Mouse (Mus musculus) limb, embryonic 13.5 days (tissue): ENCODE measurements around the gene Dynlt1b. TPM values are rescaled to one million over a fixed set of nuclear protein-coding genes. Genes with fewer than 3 reads are reported as not detected.
"Not testable (repeated sequence)": the region's sequence is repeated elsewhere in the genome, so short reads cannot be mapped to it uniquely, and the experiment has no call there.

ENCODE experiments used
- ATAC-seq: fragments of 200-750 bp; cut with Nextera tagmentation; 2 replicates; pipeline ENCODE4 v1.8.0; 2017; ENCODE audit warnings: low read depth, moderate number of reproducible peaks, moderate TSS enrichment; ENCODE audit not compliant: low FRiP score
- H3K27ac ChIP-seq: fragments of 300-500 bp; sonication (generic); 2 replicates; pipeline ENCODE4 v1.5.1; 2015; ENCODE audit warnings: inconsistent platforms, mild to moderate bottlenecking, moderate library complexity
- H3K27me3 ChIP-seq: fragments of 300-500 bp; sonication (generic); 2 replicates; pipeline ENCODE4 v1.6.1; 2015; ENCODE audit warnings: mild to moderate bottlenecking, inconsistent platforms
- H3K36me3 ChIP-seq: fragments of 300-500 bp; sonication (generic); 2 replicates; pipeline ENCODE4 v1.6.1; 2015; ENCODE audit warnings: inconsistent platforms, mild to moderate bottlenecking, moderate library complexity
- H3K4me1 ChIP-seq: fragments of 300-500 bp; sonication (generic); 2 replicates; pipeline ENCODE4 v1.6.1; 2015; ENCODE audit warnings: inconsistent platforms
- H3K4me2 ChIP-seq: fragments of 300-500 bp; sonication (generic); replicated peaks from 2 replicates; pipeline ENCODE4 v1.6.1; 2015; ENCODE audit warnings: inconsistent platforms, mild to moderate bottlenecking, moderate library complexity
- H3K4me3 ChIP-seq: fragments of 300-500 bp; sonication (generic); 2 replicates; pipeline ENCODE4 v1.5.1; 2015; ENCODE audit warnings: moderate library complexity, mild to moderate bottlenecking, inconsistent platforms
- H3K9ac ChIP-seq: fragments of 300-500 bp; sonication (generic); 2 replicates; pipeline ENCODE4 v1.6.1; 2015; ENCODE audit warnings: mild to moderate bottlenecking, inconsistent platforms
- H3K9me3 ChIP-seq: fragments of 300-500 bp; sonication (generic); 2 replicates; pipeline ENCODE4 v1.6.1; 2016; ENCODE audit warnings: inconsistent platforms
- WGBS: fragments of 180-500 bp; shearing (Covaris S2); methylation state at CpG from one replicate; pipeline ENCODE4 v1.1.7; 2015; 5-methylcytosine and 5-hydroxymethylcytosine counted together
- polyA plus RNA-seq: library from polyadenylated mRNA; unstranded; fragments of >200 nt; fragmentation: Nextera tagmentation; extraction: Ambion mirVana; gene quantifications from 2 replicates; pipeline ENCODE4 v1.2.1, GENCODE M21; 2015

Dynlt1b gene
- polyA plus RNA-seq, 1 experiment from 2014 or later: 478 TPM

DNA sequence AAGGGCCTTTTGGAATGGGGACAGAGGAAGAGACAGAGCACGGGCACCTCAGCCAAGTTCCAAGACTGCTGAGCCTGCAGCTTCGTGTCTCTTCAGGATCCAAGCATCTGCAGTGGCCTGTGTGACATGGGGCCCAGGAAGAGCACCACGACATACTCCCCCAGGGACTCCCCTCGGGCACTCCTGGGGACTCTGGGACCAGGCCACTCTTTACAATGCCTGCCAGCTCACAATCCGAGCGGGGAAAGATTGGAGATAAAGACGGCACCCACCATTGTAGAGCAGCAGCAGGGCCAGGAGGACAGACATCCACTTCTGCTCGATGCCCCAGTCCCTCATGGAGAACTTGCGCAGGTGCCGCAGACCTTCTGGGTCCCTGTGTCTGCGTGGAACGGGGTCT lies 19.3 kb downstream of the Dynlt1b start:
- not testable (repeated sequence) for H3K27ac ChIP-seq, ATAC-seq, H3K9ac ChIP-seq, H3K36me3 ChIP-seq, H3K9me3 ChIP-seq, H3K27me3 ChIP-seq, H3K4me2 ChIP-seq, H3K4me1 ChIP-seq, H3K4me3 ChIP-seq
- 87% methylated on average over 12 of the region's 12 CpGs for WGBS

DNA sequence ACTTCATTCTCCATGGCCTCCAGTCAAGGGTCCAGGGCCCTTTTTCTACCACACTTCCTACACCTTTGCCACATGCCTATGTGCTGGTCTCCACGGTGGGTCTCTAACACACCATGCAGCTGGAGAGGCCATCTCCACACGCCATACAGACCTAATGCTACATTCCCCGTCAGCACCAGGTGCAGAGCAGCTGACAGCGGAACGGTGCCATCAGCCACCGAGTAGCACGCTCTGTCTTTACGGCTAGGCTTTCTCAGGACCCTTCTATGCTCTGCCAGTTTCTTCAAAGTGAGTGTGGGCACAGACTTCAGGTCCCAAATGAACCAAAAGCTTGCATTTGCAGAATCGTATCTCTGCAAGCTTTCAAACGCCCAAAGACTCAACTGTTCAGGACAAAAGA lies 21.3 kb downstream of the Dynlt1b start:
- H3K9me3 ChIP-seq, H3K4me1 ChIP-seq, H3K27ac ChIP-seq, H3K4me2 ChIP-seq, ATAC-seq, H3K27me3 ChIP-seq, H3K9ac ChIP-seq, H3K4me3 ChIP-seq: not testable (repeated sequence)
- H3K36me3 ChIP-seq: peaks cover 25% of the 10 kb centered on the region
- WGBS: 86% methylated on average over 2 of the region's 10 CpGs

DNA sequence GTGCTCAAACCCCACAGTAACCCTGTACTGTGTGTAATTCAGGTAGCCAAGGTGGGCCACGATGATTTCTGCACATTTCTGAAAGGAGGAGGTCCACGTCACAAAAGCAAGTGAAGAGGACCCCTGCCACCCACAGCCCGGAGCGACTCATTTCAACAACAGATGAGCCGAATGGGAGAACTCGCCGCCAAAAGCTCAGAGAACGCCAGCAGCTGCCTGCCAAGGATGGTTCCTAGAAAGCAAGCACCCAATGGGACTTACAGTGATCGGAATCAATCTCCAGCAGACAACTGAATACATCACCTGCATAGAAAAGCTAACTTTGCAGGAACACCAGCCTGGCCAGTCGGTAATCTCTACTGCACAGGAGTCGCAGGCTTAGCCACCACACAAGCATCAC lies 22.8 kb downstream of the Dynlt1b start:
- H3K27me3 ChIP-seq, H3K4me1 ChIP-seq, H3K4me3 ChIP-seq, H3K9me3 ChIP-seq, H3K27ac ChIP-seq, H3K4me2 ChIP-seq, H3K9ac ChIP-seq, ATAC-seq: not testable (repeated sequence)
- peaks cover 31% of the 10 kb centered on the region for H3K36me3 ChIP-seq
- WGBS: 88% methylated on average over 9 of the region's 11 CpGs

DNA sequence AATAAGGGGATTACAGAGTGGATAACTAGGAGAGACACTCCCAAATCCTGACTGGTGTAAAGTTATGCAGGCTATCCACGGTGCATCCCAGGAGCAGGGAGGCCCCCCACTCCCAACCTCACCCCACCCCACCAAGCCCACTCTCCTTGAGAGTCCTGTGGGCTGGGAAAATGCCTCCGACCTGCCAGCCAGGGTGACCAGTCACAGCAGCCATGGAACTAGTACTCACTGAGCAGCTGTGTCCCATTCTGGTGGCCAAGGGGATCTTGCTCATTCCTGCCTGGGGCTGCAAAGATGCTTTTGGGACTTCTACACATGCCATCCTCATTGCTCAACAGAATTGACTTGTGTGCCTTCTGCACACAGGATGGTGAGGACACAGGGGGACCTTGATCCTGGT lies 24.8 kb downstream of the Dynlt1b start:
- not testable (repeated sequence) for H3K4me1 ChIP-seq, ATAC-seq, H3K9ac ChIP-seq, H3K27ac ChIP-seq, H3K4me3 ChIP-seq, H3K9me3 ChIP-seq, H3K27me3 ChIP-seq, H3K4me2 ChIP-seq
- peaks cover 34% of the 10 kb centered on the region for H3K36me3 ChIP-seq
- WGBS: 82% methylated on average over 2 of the region's 2 CpGs

DNA sequence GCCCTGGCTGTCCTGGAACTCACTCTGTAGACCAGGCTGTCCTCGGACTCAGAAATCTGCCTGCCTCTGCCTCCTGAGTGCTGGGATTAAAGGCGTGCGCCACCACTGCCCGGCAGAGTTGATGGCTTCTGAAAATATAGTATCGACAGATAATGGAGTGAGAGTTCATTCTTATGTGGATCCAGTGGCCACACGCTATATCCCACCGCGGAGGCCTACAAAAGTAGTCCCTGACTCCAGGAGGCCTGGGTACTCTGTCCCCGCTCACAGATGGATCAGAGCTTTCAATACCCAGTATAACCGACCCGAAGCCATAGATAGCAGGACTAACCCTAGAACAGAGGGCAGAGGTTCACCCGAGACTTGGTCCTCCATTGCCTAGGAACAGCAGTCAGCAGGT lies 26.0 kb downstream of the Dynlt1b start:
- WGBS: 95% methylated on average over 12 of the region's 12 CpGs
- ATAC-seq, H3K4me3 ChIP-seq, H3K27ac ChIP-seq, H3K27me3 ChIP-seq, H3K9me3 ChIP-seq, H3K9ac ChIP-seq, H3K4me2 ChIP-seq, H3K4me1 ChIP-seq: not testable (repeated sequence)
- peaks cover 35% of the 10 kb centered on the region for H3K36me3 ChIP-seq

DNA sequence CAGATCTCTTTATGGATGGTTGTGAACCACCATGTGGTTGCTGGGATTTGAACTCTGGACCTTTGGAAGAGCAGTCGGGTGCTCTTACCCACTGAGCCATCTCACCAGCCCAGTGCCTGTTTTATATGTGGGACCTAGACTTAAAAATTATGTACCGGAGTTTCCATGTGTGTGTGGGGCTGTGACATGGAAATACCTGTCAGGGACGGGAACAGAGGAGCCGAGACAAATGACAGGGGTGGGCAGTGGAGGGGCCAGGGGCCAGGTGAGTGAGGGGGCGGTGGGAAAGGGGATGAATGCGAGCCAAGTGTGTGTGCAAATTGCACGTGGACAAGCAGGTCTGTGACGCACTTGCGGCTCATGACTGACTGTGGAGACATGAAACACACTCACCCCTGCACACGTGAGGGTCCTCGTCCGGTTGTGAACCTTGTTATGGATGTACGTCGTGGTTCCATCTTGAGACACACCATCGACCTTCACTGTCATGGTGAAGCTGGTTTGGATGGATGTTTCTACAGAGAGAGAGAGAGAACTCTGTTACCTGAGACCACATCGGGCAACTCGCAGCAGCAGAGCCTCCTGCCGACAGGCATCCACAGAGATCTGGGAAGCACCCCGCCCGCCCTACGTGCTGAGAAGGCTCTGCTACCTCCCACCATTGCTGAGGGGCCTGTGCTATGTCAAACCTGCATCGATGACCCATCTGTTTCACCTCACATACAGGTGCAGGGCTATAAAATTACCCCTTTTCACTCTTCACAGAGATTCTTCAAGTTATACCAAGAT lies 26.9 kb downstream of the Dynlt1b start:
- H3K4me2 ChIP-seq, ATAC-seq, H3K4me1 ChIP-seq, H3K9me3 ChIP-seq, H3K27ac ChIP-seq, H3K9ac ChIP-seq, H3K4me3 ChIP-seq, H3K27me3 ChIP-seq: not testable (repeated sequence)
- 94% methylated on average over 17 of the region's 22 CpGs for WGBS
- H3K36me3 ChIP-seq: peaks cover 40% of the 10 kb centered on the region

DNA sequence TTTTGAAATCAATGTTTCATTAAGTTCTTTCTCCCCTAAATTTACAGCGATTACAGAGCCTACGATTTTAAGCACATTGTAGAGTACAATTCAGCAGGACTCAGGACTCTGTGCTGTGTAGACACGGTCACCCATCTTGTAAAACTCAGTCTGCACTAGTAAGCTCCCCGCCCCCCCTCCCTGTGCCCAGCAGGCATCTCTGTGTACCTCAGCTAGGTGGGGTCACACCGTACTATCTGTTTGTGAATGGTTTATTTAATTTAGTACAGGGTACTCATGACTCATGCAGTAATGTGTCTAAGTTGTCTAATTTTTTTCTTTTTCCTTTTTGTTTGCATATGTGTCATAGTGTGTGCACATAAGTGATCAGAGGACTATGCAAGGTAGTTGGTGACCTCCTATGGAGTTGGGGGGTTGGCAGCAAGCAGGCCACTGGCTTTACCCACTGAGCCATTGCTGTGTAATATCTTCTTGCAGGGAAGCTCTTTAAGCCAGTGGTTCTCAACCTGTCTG lies 31.2 kb downstream of the Dynlt1b start:
- not testable (repeated sequence) for H3K9me3 ChIP-seq, H3K27me3 ChIP-seq, H3K4me2 ChIP-seq, H3K27ac ChIP-seq, H3K4me3 ChIP-seq, H3K4me1 ChIP-seq, H3K9ac ChIP-seq, ATAC-seq
- 91% methylated on average over 5 of the region's 5 CpGs for WGBS
- H3K36me3 ChIP-seq: peaks cover 27% of the 10 kb centered on the region

DNA sequence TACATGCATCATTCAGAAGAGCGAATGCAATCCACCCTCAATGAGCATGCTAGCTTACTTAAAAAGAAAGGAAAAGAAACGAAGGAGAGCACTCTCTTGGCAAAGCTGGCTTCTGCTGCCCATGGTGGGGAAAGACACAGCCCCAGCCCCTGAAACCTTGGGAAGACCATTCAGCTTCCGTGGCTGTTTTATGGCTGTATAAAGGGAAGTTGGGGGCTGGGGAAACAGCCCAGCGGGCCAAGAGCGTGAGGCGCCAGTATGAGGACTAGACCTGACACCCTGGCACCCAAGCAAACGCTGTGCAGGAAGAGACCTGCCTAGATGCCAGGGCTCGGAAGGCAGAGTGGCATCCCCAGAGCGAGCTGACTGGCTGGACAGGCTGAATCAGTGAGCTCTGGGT lies 35.8 kb downstream of the Dynlt1b start:
- not testable (repeated sequence) for ATAC-seq, H3K9ac ChIP-seq, H3K4me3 ChIP-seq, H3K4me2 ChIP-seq, H3K9me3 ChIP-seq, H3K27me3 ChIP-seq, H3K27ac ChIP-seq
- peaks cover 13% of the 10 kb centered on the region for H3K4me1 ChIP-seq
- 79% methylated on average over 9 of the region's 9 CpGs for WGBS
- peaks cover 12% of the 10 kb centered on the region for H3K36me3 ChIP-seq

DNA sequence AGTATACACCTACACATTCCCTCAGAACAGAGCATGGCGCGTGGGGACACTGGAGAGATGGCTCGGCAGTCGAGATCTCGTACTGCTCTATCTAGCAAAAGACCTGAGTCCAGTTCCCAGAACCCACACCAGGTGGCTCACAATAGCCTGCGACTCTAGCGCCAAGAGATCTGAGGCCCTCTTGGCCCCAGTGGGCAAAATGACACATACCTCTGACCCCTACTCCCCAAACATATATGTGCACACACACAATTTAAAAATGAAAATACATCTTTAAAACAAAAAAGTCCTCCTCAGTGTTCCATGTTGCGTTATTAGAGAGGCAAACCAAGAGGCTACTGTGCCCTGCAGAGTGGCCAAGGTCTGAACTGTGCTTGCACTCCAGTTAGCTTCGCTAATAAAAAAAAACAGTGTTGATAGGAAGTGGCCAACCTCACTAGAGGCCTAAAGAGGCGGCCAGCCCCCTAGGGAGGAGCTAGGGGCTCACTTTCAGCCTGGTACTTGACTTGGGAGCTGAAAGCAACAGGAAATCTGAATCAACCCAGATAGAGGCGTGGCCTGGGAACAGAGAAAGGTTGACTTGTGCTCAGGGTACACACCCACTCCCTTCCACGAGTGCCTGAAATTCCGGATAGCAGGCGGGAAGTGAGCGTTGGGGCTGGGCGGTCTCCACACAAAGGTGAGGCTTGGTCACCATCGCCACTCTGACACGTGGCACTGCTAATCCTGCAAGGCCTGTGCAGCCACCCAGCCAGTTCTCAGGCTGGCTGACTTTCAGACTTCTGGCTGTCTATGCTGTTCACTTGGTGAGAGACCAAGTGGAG lies 37.9 kb downstream of the Dynlt1b start:
- 62% methylated on average over 18 of the region's 18 CpGs for WGBS
- Histone ChIP-seq H3K9ac (0 out of 2 replicates have a peak overlapping the region, but pooled peaks have one; percentile 2), H3K27ac (peak overlapping the region; percentile 17; the same call in 1 of the 2 replicates), H3K4me1 (peaks cover 13% of the 10 kb centered on the region), H3K4me2 (peak overlapping the region; percentile 7; the same call in 1 of the 2 replicates)
- not testable (repeated sequence) for H3K36me3 ChIP-seq, H3K9me3 ChIP-seq, H3K27me3 ChIP-seq, H3K4me3 ChIP-seq
- peak; percentile 65 for ATAC-seq

DNA sequence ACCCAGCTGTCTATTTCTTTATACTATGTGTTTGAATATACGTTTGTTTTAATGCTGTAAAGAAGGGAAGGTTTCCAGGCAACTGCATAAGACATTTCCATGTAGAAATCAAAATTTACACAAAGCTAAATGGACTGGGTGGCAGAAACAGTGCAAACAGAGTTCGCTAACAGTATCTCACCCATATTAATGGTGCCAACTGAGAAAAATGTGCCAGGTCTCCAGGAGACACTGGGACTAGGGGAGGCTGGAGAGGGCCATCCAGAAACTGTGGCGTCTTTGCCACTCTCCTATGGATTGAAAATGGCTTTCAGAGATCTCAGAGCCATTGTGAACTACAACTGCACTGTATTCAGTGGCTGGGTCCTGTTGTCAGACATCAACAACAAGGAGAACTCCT lies 40.1 kb downstream of the Dynlt1b start:
- not testable (repeated sequence) for H3K27ac ChIP-seq, H3K9ac ChIP-seq, ATAC-seq, H3K4me3 ChIP-seq, H3K9me3 ChIP-seq, H3K4me2 ChIP-seq, H3K27me3 ChIP-seq, H3K36me3 ChIP-seq
- H3K4me1 ChIP-seq: peaks cover 13% of the 10 kb centered on the region
- 98% methylated on average over 2 of the region's 3 CpGs for WGBS

DNA sequence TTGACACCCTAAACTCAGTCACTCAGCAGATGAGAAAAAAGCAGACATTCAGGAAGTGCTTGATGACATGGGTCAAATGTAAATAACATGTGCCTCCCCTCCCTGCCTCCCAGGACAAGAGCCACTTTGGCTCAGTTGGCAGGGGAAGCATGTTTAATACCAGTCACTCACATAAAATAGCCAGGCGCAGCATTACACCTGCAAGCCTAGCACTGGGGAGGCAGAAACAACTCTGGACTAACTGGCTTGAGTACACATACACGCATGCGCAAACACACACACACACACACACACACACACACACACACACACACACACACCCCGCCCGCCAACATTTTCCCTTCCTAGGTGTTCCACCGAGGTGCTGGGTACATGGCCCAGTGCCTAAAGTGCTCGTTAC lies 40.8 kb downstream of the Dynlt1b start:
- H3K27me3 ChIP-seq, H3K9me3 ChIP-seq, H3K9ac ChIP-seq, H3K36me3 ChIP-seq, H3K27ac ChIP-seq, H3K4me2 ChIP-seq, H3K4me3 ChIP-seq, ATAC-seq: not testable (repeated sequence)
- 88% methylated on average over 6 of the region's 7 CpGs for WGBS
- H3K4me1 ChIP-seq: peaks cover 19% of the 10 kb centered on the region

DNA sequence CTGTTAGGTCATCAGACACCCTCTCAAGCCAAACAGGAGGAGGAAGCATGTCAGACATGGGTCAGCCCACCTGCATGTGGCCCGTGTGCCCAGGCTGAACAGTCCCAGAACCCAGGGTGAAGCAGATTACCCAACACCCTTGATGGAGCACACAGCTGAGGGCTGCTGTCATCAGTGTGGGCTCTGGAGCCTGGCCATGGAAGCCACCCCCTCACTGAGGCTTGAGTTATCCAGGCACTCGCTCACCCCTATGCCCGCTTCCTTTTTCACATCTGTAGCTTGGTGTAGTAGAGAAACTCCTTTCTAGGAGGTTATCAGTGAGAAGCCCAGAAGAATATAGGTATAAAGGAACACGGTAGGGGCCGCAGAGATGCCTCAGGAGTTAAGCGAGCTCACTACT lies 45.4 kb downstream of the Dynlt1b start:
- WGBS: 86% methylated on average over 6 of the region's 6 CpGs
- not testable (repeated sequence) for H3K27ac ChIP-seq, H3K9me3 ChIP-seq, H3K36me3 ChIP-seq, H3K27me3 ChIP-seq, ATAC-seq
- peak overlapping the region; percentile 53; the same call in 1 of the 2 replicates for H3K9ac ChIP-seq
- H3K4me2 ChIP-seq: peak overlapping the region; percentile 73
- peak overlapping the region; percentile 64; the same call in 1 of the 2 replicates for H3K4me3 ChIP-seq
- H3K4me1 ChIP-seq: peaks cover 13% of the 10 kb centered on the region
